Mouse (Mus musculus): ENCODE results near the gene Olfr1333. TPM values are rescaled to one million over a fixed set of nuclear protein-coding genes. Genes with fewer than 3 reads are reported as not detected.
"Not testable (repeated sequence)": the region's sequence is repeated elsewhere in the genome, so short reads cannot be mapped to it uniquely, and the experiment has no call there.

The Olfr1333 gene
- not detected in 2 replicates for polyA plus RNA-seq (2012; ENCODE audit: insufficient read depth, insufficient read length, missing spikeins)

GRCm38 (mm10) chr4:118836179-118836578 is at the start of gene Olfr1333:
TSS of gene Olfr1333 (minus strand) at chr4:118836279.
- Histone ChIP-seq H3K4me1 (ENCODE audit: control insufficient read depth, insufficient read depth, low read length) (no peaks in the 10 kb centered on the region), H3K27ac (ENCODE audit: insufficient read depth, low read depth, low read length) (no peak within 1 kb of the TSS), H3K4me3 (ENCODE audit: insufficient read depth, low read length) (no peak within 1 kb of the TSS)
- TF ChIP-seq CTCF (IDR thresholded peaks at IDR 0.05; ENCODE audit: low read depth, low read length) (no peak), POLR2A (IDR thresholded peaks at IDR 0.05; ENCODE audit: borderline replicate concordance, low read depth, low read length) (no peak)

- no peak overlapping the region for H3K27ac ChIP-seq (ENCODE audit: insufficient read depth, low read depth, low read length)
- no peaks in the 10 kb centered on the region for H3K4me1 ChIP-seq (ENCODE audit: control insufficient read depth, insufficient read depth, low read length)
- TF ChIP-seq POLR2A (IDR thresholded peaks at IDR 0.05; ENCODE audit: borderline replicate concordance, low read depth, low read length) (no peak), CTCF (IDR thresholded peaks at IDR 0.05; ENCODE audit: low read depth, low read length) (no peak)
- H3K4me3 ChIP-seq (ENCODE audit: insufficient read depth, low read length) = no peak overlapping the region
These were observed 31.5 kb upstream of the Olfr1333 start for GRCm38 (mm10) chr4:118867566-118867965.

GRCm38 (mm10) chr4:118864349-118864748 is 28.3 kb upstream of the Olfr1333 start, which contains the start of gene Olfr1331:
TSS of gene Olfr1331 (plus strand) at chr4:118864649.
- Histone ChIP-seq H3K4me1 (ENCODE audit: control insufficient read depth, insufficient read depth, low read length) (no peaks in the 10 kb centered on the region), H3K27ac (ENCODE audit: insufficient read depth, low read depth, low read length) (no peak within 1 kb of the TSS), H3K4me3 (ENCODE audit: insufficient read depth, low read length) (no peak within 1 kb of the TSS)
- TF ChIP-seq POLR2A (IDR thresholded peaks at IDR 0.05; ENCODE audit: borderline replicate concordance, low read depth, low read length) (no peak), CTCF (IDR thresholded peaks at IDR 0.05; ENCODE audit: low read depth, low read length) (no peak)

- Histone ChIP-seq H3K4me1 (ENCODE audit: control insufficient read depth, insufficient read depth, low read length) (no peaks in the 10 kb centered on the region), H3K4me3 (ENCODE audit: insufficient read depth, low read length) (no peak overlapping the region), H3K27ac (ENCODE audit: insufficient read depth, low read depth, low read length) (no peak overlapping the region)
- TF ChIP-seq CTCF (IDR thresholded peaks at IDR 0.05; ENCODE audit: low read depth, low read length) (no peak), POLR2A (IDR thresholded peaks at IDR 0.05; ENCODE audit: borderline replicate concordance, low read depth, low read length) (no peak)
These were observed 26.6 kb upstream of the Olfr1333 start for GRCm38 (mm10) chr4:118862704-118863103.

GRCm38 (mm10) chr4:118861791-118862190 is 25.7 kb upstream of the Olfr1333 start:
- H3K4me1 ChIP-seq (ENCODE audit: control insufficient read depth, insufficient read depth, low read length) = no peaks in the 10 kb centered on the region
- H3K27ac ChIP-seq (ENCODE audit: insufficient read depth, low read depth, low read length) = no peak overlapping the region
- H3K4me3 ChIP-seq (ENCODE audit: insufficient read depth, low read length) = no peak overlapping the region
- no peak for TF ChIP-seq CTCF (IDR thresholded peaks at IDR 0.05; ENCODE audit: low read depth, low read length)
- no peak for TF ChIP-seq POLR2A (IDR thresholded peaks at IDR 0.05; ENCODE audit: borderline replicate concordance, low read depth, low read length)

GRCm38 (mm10) chr4:118818921-118819320 is 17.2 kb downstream of the Olfr1333 start:
- no peak for TF ChIP-seq CTCF (IDR thresholded peaks at IDR 0.05; ENCODE audit: low read depth, low read length)
- no peak for TF ChIP-seq POLR2A (IDR thresholded peaks at IDR 0.05; ENCODE audit: borderline replicate concordance, low read depth, low read length)
- Histone ChIP-seq H3K27ac (ENCODE audit: insufficient read depth, low read depth, low read length) (no peak overlapping the region), H3K4me1 (ENCODE audit: control insufficient read depth, insufficient read depth, low read length) (no peaks in the 10 kb centered on the region), H3K4me3 (ENCODE audit: insufficient read depth, low read length) (no peak overlapping the region)

GRCm38 (mm10) chr4:118809844-118810243 is 26.2 kb downstream of the Olfr1333 start, which contains the start of gene Olfr1335:
TSS of gene Olfr1335 (minus strand) at chr4:118809944.
- TF ChIP-seq POLR2A (IDR thresholded peaks at IDR 0.05; ENCODE audit: borderline replicate concordance, low read depth, low read length) (no peak), CTCF (IDR thresholded peaks at IDR 0.05; ENCODE audit: low read depth, low read length) (no peak)
- Histone ChIP-seq H3K4me3 (ENCODE audit: insufficient read depth, low read length) (no peak within 1 kb of the TSS), H3K4me1 (ENCODE audit: control insufficient read depth, insufficient read depth, low read length) (no peaks in the 10 kb centered on the region), H3K27ac (ENCODE audit: insufficient read depth, low read depth, low read length) (no peak within 1 kb of the TSS)

GRCm38 (mm10) chr4:118792796-118793195 is 43.3 kb downstream of the Olfr1333 start:
- not testable (repeated sequence) for H3K4me1 ChIP-seq (ENCODE audit: control insufficient read depth, insufficient read depth, low read length); H3K27ac ChIP-seq (ENCODE audit: insufficient read depth, low read depth, low read length); H3K4me3 ChIP-seq (ENCODE audit: insufficient read depth, low read length)

GRCm38 (mm10) chr4:118782486-118782885 is 53.6 kb downstream of the Olfr1333 start, which contains the start of gene Olfr1337:
TSS of gene Olfr1337 (minus strand) at chr4:118782586.
- TF ChIP-seq CTCF (IDR thresholded peaks at IDR 0.05; ENCODE audit: low read depth, low read length) = no peak
- Histone ChIP-seq H3K4me1 (ENCODE audit: control insufficient read depth, insufficient read depth, low read length) (no peaks in the 10 kb centered on the region), H3K4me3 (ENCODE audit: insufficient read depth, low read length) (no peak within 1 kb of the TSS), H3K27ac (ENCODE audit: insufficient read depth, low read depth, low read length) (no peak within 1 kb of the TSS)

Other genes with a start within 250 kb of the Olfr1333 start
- not detected in 2 replicates for gene Cfap57, start 215.5 kb downstream of the Olfr1333 start, polyA plus RNA-seq (2012; ENCODE audit: insufficient read depth, insufficient read length, missing spikeins)
- 27.3 and 36.7 TPM in 2 replicates for gene Ebna1bp2, start 215.5 kb downstream of the Olfr1333 start, polyA plus RNA-seq (2012; ENCODE audit: insufficient read depth, insufficient read length, missing spikeins)
- gene Olfr62, start 177.3 kb downstream of the Olfr1333 start, polyA plus RNA-seq (2012; ENCODE audit: insufficient read depth, insufficient read length, missing spikeins) = not detected in 2 replicates
- gene Olfr1342, start 143.5 kb downstream of the Olfr1333 start, polyA plus RNA-seq (2012; ENCODE audit: insufficient read depth, insufficient read length, missing spikeins) = not detected in 2 replicates
- not detected in 2 replicates for gene Olfr1341, start 132.8 kb downstream of the Olfr1333 start, polyA plus RNA-seq (2012; ENCODE audit: insufficient read depth, insufficient read length, missing spikeins)
- 0.16 and 0.24 TPM in 2 replicates for gene Olfr1340, start 116.1 kb downstream of the Olfr1333 start, polyA plus RNA-seq (2012; ENCODE audit: insufficient read depth, insufficient read length, missing spikeins)
- not detected in 2 replicates for gene Olfr1339, start 104.1 kb downstream of the Olfr1333 start, polyA plus RNA-seq (2012; ENCODE audit: insufficient read depth, insufficient read length, missing spikeins)
- not detected in 2 replicates for gene Olfr1338, start 77.5 kb downstream of the Olfr1333 start, polyA plus RNA-seq (2012; ENCODE audit: insufficient read depth, insufficient read length, missing spikeins)
- gene Olfr1337, start 53.7 kb downstream of the Olfr1333 start, polyA plus RNA-seq (2012; ENCODE audit: insufficient read depth, insufficient read length, missing spikeins) = not detected in 2 replicates
- gene Olfr1335, start 26.3 kb downstream of the Olfr1333 start, polyA plus RNA-seq (2012; ENCODE audit: insufficient read depth, insufficient read length, missing spikeins) = not detected in 2 replicates
- gene Olfr1331, start 28.4 kb upstream of the Olfr1333 start, polyA plus RNA-seq (2012; ENCODE audit: insufficient read depth, insufficient read length, missing spikeins) = not detected in 2 replicates
- gene Olfr1330, start 52.3 kb upstream of the Olfr1333 start, polyA plus RNA-seq (2012; ENCODE audit: insufficient read depth, insufficient read length, missing spikeins) = 0.24 and 0.63 TPM in 2 replicates
- gene Olfr1329, start 81.2 kb upstream of the Olfr1333 start, polyA plus RNA-seq (2012; ENCODE audit: insufficient read depth, insufficient read length, missing spikeins) = not detected in 2 replicates
- gene Olfr1328, start 102.3 kb upstream of the Olfr1333 start, polyA plus RNA-seq (2012; ENCODE audit: insufficient read depth, insufficient read length, missing spikeins) = not detected in 2 replicates
- gene Lao1, start 125.3 kb upstream of the Olfr1333 start, polyA plus RNA-seq (2012; ENCODE audit: insufficient read depth, insufficient read length, missing spikeins) = not detected in 2 replicates